Mouse (Mus musculus): ENCODE data around the gene Rpl19. TPM values are rescaled to one million over a fixed set of nuclear protein-coding genes. Genes with fewer than 3 reads are reported as not detected.

The Rpl19 gene
- polyA plus RNA-seq, 1 experiment from 2014 or later, result 709 TPM

- no peak for ATAC-seq (ENCODE audit: low FRiP score, low read depth)
- H3K9ac ChIP-seq, result 0 out of 2 replicates have a peak overlapping the region, but pooled peaks have one; percentile 33
- no peaks in the 10 kb centered on the region for H3K9me3 ChIP-seq
- H3K36me3 ChIP-seq, result no peaks in the 10 kb centered on the region
- no peak overlapping the region for H3K4me2 ChIP-seq (replicated peaks)
- no peak overlapping the region for H3K4me3 ChIP-seq
- peaks cover 35% of the 10 kb centered on the region for H3K27me3 ChIP-seq (replicated peaks)
- H3K27ac ChIP-seq, result no peak overlapping the region
- peaks cover 28% of the 10 kb centered on the region for H3K4me1 ChIP-seq
- 81% methylated on average over 14 of the region's 14 CpGs for WGBS
Measured at GRCm38 (mm10) chr11:98049672-98050519, 23.4 kb downstream of the Rpl19 start.

- H3K27me3 ChIP-seq (replicated peaks), result peaks cover 41% of the 10 kb centered on the region
- peaks cover 28% of the 10 kb centered on the region for H3K4me1 ChIP-seq
- H3K36me3 ChIP-seq, result no peaks in the 10 kb centered on the region
- 0 out of 2 replicates have a peak overlapping the region, but pooled peaks have one; percentile 68 for H3K4me2 ChIP-seq (replicated peaks)
- WGBS, result 14% methylated on average over 2 of the region's 2 CpGs
- H3K27ac ChIP-seq, result no peak overlapping the region
- no peaks in the 10 kb centered on the region for H3K9me3 ChIP-seq
- no peak for ATAC-seq (ENCODE audit: low FRiP score, low read depth)
- no peak overlapping the region for H3K4me3 ChIP-seq
- H3K9ac ChIP-seq, result no peak overlapping the region
Measured at GRCm38 (mm10) chr11:98050520-98050815, 24.0 kb downstream of the Rpl19 start.

GRCm38 (mm10) chr11:98050940-98051339, 24.4 kb downstream of the Rpl19 start:
- no peaks in the 10 kb centered on the region for H3K36me3 ChIP-seq
- ATAC-seq (ENCODE audit: low FRiP score, low read depth), result no peak
- H3K27me3 ChIP-seq (replicated peaks), result peaks cover 44% of the 10 kb centered on the region
- WGBS, result 20% methylated on average over 2 of the region's 2 CpGs
- H3K4me2 ChIP-seq (replicated peaks), result peak overlapping the region; percentile 68; the same call in 1 of the 2 replicates
- H3K9me3 ChIP-seq, result no peaks in the 10 kb centered on the region
- peaks cover 28% of the 10 kb centered on the region for H3K4me1 ChIP-seq
- H3K9ac ChIP-seq, result no peak overlapping the region
- H3K27ac ChIP-seq, result no peak overlapping the region
- H3K4me3 ChIP-seq, result no peak overlapping the region

GRCm38 (mm10) chr11:98051611-98052128, 25.2 kb downstream of the Rpl19 start:
- Histone ChIP-seq H3K27me3 (replicated peaks) (peaks cover 44% of the 10 kb centered on the region), H3K27ac (no peak overlapping the region), H3K4me3 (peak overlapping the region; percentile 49), H3K9me3 (no peaks in the 10 kb centered on the region), H3K9ac (peak overlapping the region; percentile 75; the same call in 1 of the 2 replicates), H3K4me2 (replicated peaks) (peak overlapping the region; percentile 68), H3K36me3 (no peaks in the 10 kb centered on the region), H3K4me1 (peaks cover 28% of the 10 kb centered on the region)
- ATAC-seq (ENCODE audit: low FRiP score, low read depth), result no peak
- WGBS, result 7% methylated on average over 12 of the region's 12 CpGs

- H3K9ac ChIP-seq, result peak overlapping the region; percentile 75
- H3K9me3 ChIP-seq, result no peaks in the 10 kb centered on the region
- peaks cover 44% of the 10 kb centered on the region for H3K27me3 ChIP-seq (replicated peaks)
- H3K36me3 ChIP-seq, result no peaks in the 10 kb centered on the region
- WGBS, result under 1% methylated on average over 83 of the region's 83 CpGs
- peak overlapping the region; percentile 49 for H3K4me3 ChIP-seq
- no peak overlapping the region; the same call in 1 of the 2 replicates for H3K27ac ChIP-seq
- peaks cover 30% of the 10 kb centered on the region for H3K4me1 ChIP-seq
- H3K4me2 ChIP-seq (replicated peaks), result peak overlapping the region; percentile 68
- peak; percentile 42 for ATAC-seq (ENCODE audit: low FRiP score, low read depth)
Measured at GRCm38 (mm10) chr11:98052129-98052988, 25.8 kb downstream of the Rpl19 start.

- H3K27ac ChIP-seq, result peak within 1 kb of the TSS; percentile 15; the same call in 1 of the 2 replicates
- peak within 1 kb of the TSS; percentile 75 for H3K9ac ChIP-seq
- H3K36me3 ChIP-seq, result no peaks in the 10 kb centered on the region
- peaks cover 33% of the 10 kb centered on the region for H3K4me1 ChIP-seq
- H3K4me2 ChIP-seq (replicated peaks), result peak within 1 kb of the TSS; percentile 68
- no peaks in the 10 kb centered on the region for H3K9me3 ChIP-seq
- WGBS, result 2% methylated on average over 41 of the region's 48 CpGs
- peaks cover 44% of the 10 kb centered on the region for H3K27me3 ChIP-seq (replicated peaks)
- ATAC-seq (ENCODE audit: low FRiP score, low read depth), result peak; percentile 87
- peak within 1 kb of the TSS; percentile 49 for H3K4me3 ChIP-seq
Measured at GRCm38 (mm10) chr11:98052989-98053834, 26.7 kb downstream of the Rpl19 start, which contains the start of gene Stac2. Gene Stac2 (minus strand): TSS chr11:98053462.

- WGBS, result 27% methylated on average over 9 of the region's 9 CpGs
- H3K4me2 ChIP-seq (replicated peaks), result no peak overlapping the region
- H3K9ac ChIP-seq, result no peak overlapping the region
- H3K9me3 ChIP-seq, result no peaks in the 10 kb centered on the region
- H3K4me3 ChIP-seq, result no peak overlapping the region
- H3K4me1 ChIP-seq, result peaks cover 26% of the 10 kb centered on the region
- ATAC-seq (ENCODE audit: low FRiP score, low read depth), result no peak
- no peak overlapping the region for H3K27ac ChIP-seq
- no peaks in the 10 kb centered on the region for H3K36me3 ChIP-seq
- H3K27me3 ChIP-seq (replicated peaks), result peaks cover 21% of the 10 kb centered on the region
Measured at GRCm38 (mm10) chr11:98057466-98057865, 31.0 kb downstream of the Rpl19 start.

- WGBS, result 83% methylated on average over 5 of the region's 5 CpGs
- no peaks in the 10 kb centered on the region for H3K9me3 ChIP-seq
- peaks cover 21% of the 10 kb centered on the region for H3K4me1 ChIP-seq
- H3K36me3 ChIP-seq, result no peaks in the 10 kb centered on the region
- H3K4me3 ChIP-seq, result no peak overlapping the region
- ATAC-seq (ENCODE audit: low FRiP score, low read depth), result no peak
- peaks cover 16% of the 10 kb centered on the region; the same call in 1 of the 2 replicates for H3K27me3 ChIP-seq (replicated peaks)
- H3K27ac ChIP-seq, result no peak overlapping the region
- no peak overlapping the region for H3K4me2 ChIP-seq (replicated peaks)
- H3K9ac ChIP-seq, result no peak overlapping the region
Measured at GRCm38 (mm10) chr11:98057998-98058397, 31.5 kb downstream of the Rpl19 start.

- Histone ChIP-seq H3K9ac (no peak overlapping the region), H3K4me3 (no peak overlapping the region), H3K4me2 (replicated peaks) (no peak overlapping the region), H3K27ac (no peak overlapping the region), H3K4me1 (peaks cover 19% of the 10 kb centered on the region; the same call in 1 of the 2 replicates), H3K27me3 (replicated peaks) (peaks cover 12% of the 10 kb centered on the region; the same call in 1 of the 2 replicates), H3K9me3 (no peaks in the 10 kb centered on the region), H3K36me3 (no peaks in the 10 kb centered on the region)
- no peak for ATAC-seq (ENCODE audit: low FRiP score, low read depth)
- 65% methylated on average over 7 of the region's 7 CpGs for WGBS
Measured at GRCm38 (mm10) chr11:98059662-98060061, 33.2 kb downstream of the Rpl19 start.

GRCm38 (mm10) chr11:98060104-98060692, 33.7 kb downstream of the Rpl19 start:
- no peak overlapping the region for H3K4me2 ChIP-seq (replicated peaks)

GRCm38 (mm10) chr11:98061441-98061840, 34.9 kb downstream of the Rpl19 start:
- no peak overlapping the region for H3K9ac ChIP-seq
- no peaks in the 10 kb centered on the region for H3K9me3 ChIP-seq
- H3K4me1 ChIP-seq, result peaks cover 19% of the 10 kb centered on the region; the same call in 1 of the 2 replicates
- H3K27me3 ChIP-seq (replicated peaks), result 0 out of 2 replicates have a peak, but pooled peaks cover 2% of the 10 kb centered on the region
- no peaks in the 10 kb centered on the region for H3K36me3 ChIP-seq
- no peak for ATAC-seq (ENCODE audit: low FRiP score, low read depth)
- H3K4me2 ChIP-seq (replicated peaks), result no peak overlapping the region
- H3K27ac ChIP-seq, result no peak overlapping the region
- 69% methylated on average over 3 of the region's 3 CpGs for WGBS
- H3K4me3 ChIP-seq, result no peak overlapping the region

More at GRCm38 (mm10) chr11:98060104-98060692, 33.7 kb downstream of the Rpl19 start:
- no peak overlapping the region for H3K4me3 ChIP-seq
- H3K9me3 ChIP-seq, result no peaks in the 10 kb centered on the region
- H3K27ac ChIP-seq, result no peak overlapping the region
- peaks cover 8% of the 10 kb centered on the region; the same call in 1 of the 2 replicates for H3K27me3 ChIP-seq (replicated peaks)
- no peaks in the 10 kb centered on the region for H3K36me3 ChIP-seq
- H3K4me1 ChIP-seq, result peaks cover 19% of the 10 kb centered on the region; the same call in 1 of the 2 replicates
- WGBS, result 72% methylated on average over 5 of the region's 5 CpGs
- no peak overlapping the region for H3K9ac ChIP-seq
- ATAC-seq (ENCODE audit: low FRiP score, low read depth), result no peak

Data from neural tube, embryonic 12.5 days (tissue).